Mouse (Mus musculus) cerebellum, adult 2 months (tissue): ENCODE data around the gene Pnck. TPM values are rescaled to one million over a fixed set of nuclear protein-coding genes. Genes with fewer than 3 reads are reported as not detected.

Experiments used
- DNase-seq, 2 experiments: peaks; one replicate each; pipeline ENCODE4 v3.0.0; 2021
- H3K27ac ChIP-seq: fragments of 200-500 bp; 2 replicates; pipeline ENCODE4 v1.5.1; 2012; ENCODE audit warnings: low read length, control low read depth, inconsistent platforms; ENCODE audit not compliant: insufficient read depth
- H3K27me3 ChIP-seq: fragments of 200-500 bp; 2 replicates; pipeline ENCODE4 v1.6.1; 2012; ENCODE audit warnings: inconsistent platforms, mild to moderate bottlenecking, low read length, moderate library complexity; ENCODE audit not compliant: control insufficient read depth, insufficient read depth
- H3K4me1 ChIP-seq: fragments of 200-500 bp; 2 replicates; pipeline ENCODE4 v1.6.1; 2011; ENCODE audit warnings: low read length; ENCODE audit not compliant: control insufficient read depth, insufficient read depth
- H3K4me3 ChIP-seq: fragments of 200-500 bp; replicated peaks from 2 replicates; pipeline ENCODE3; 2011; ENCODE audit warnings: mild to moderate bottlenecking, low read depth, low read length, control low read depth; ENCODE audit not compliant: insufficient read depth
- CTCF ChIP-seq: fragments of 200-500 bp; IDR thresholded peaks from 2 replicates; pipeline ENCODE4 v1.5.1; 2011; ENCODE audit warnings: low read depth, mild to moderate bottlenecking, control low read depth, low read length, moderate library complexity, borderline replicate concordance; ENCODE audit not compliant: insufficient read depth
- POLR2A ChIP-seq: fragments of 200-500 bp; IDR thresholded peaks from 2 replicates; pipeline ENCODE4 v1.6.1; 2011; ENCODE audit warnings: low read length, control low read depth, borderline replicate concordance; ENCODE audit not compliant: insufficient read depth
- WGBS: fragments of 180-500 bp; shearing (Covaris S2); methylation state at CpG from one replicate; pipeline ENCODE4 v1.1.7; 2018; 5-methylcytosine and 5-hydroxymethylcytosine counted together
- polyA plus RNA-seq: library from polyadenylated mRNA; depleted of rRNA; stranded (reverse); fragments of >200 nt; gene quantifications from 2 replicates; pipeline ENCODE4 v1.2.3, GENCODE M21; 2012; rRNA removed

The Pnck gene
- polyA plus RNA-seq, 1 experiment: 92.0 TPM

- H3K27me3 ChIP-seq: no peaks in the 10 kb centered on the region
- peaks cover 3% of the 10 kb centered on the region; the same call in 1 of the 2 replicates for H3K4me1 ChIP-seq
- H3K27ac ChIP-seq: no peak overlapping the region
- no peak for DNase-seq
- TF ChIP-seq POLR2A (no peak), CTCF (no peak)
- no peak overlapping the region for H3K4me3 ChIP-seq
- 33% methylated on average over 18 of the region's 19 CpGs for WGBS
Observed at GRCm38 (mm10) chrX:73635425-73635824, 24.5 kb downstream of the Pnck start.

GRCm38 (mm10) chrX:73626981-73627380, 32.9 kb downstream of the Pnck start:
- H3K4me1 ChIP-seq: no peaks in the 10 kb centered on the region; the same call in 1 of the 2 replicates
- H3K4me3 ChIP-seq: no peak overlapping the region
- H3K27me3 ChIP-seq: no peaks in the 10 kb centered on the region
- no peak overlapping the region; the same call in 1 of the 2 replicates for H3K27ac ChIP-seq
- peak; percentile 26 to 36 for DNase-seq
- TF ChIP-seq POLR2A (no peak), CTCF (no peak)

- no peaks in the 10 kb centered on the region for H3K4me1 ChIP-seq
- 92% methylated on average over 2 of the region's 2 CpGs for WGBS
- H3K27ac ChIP-seq: no peak overlapping the region
- H3K4me3 ChIP-seq: no peak overlapping the region
- no peak for DNase-seq
- no peaks in the 10 kb centered on the region for H3K27me3 ChIP-seq
- TF ChIP-seq POLR2A: no peak
- no peak for TF ChIP-seq CTCF
Observed at GRCm38 (mm10) chrX:73619890-73620289, 40.0 kb downstream of the Pnck start.

GRCm38 (mm10) chrX:73619401-73619800, 40.5 kb downstream of the Pnck start:
- H3K27me3 ChIP-seq: no peaks in the 10 kb centered on the region
- DNase-seq: no peak
- no peak overlapping the region for H3K4me3 ChIP-seq
- TF ChIP-seq CTCF (no peak), POLR2A (no peak)
- no peak overlapping the region for H3K27ac ChIP-seq
- no peaks in the 10 kb centered on the region for H3K4me1 ChIP-seq

GRCm38 (mm10) chrX:73615876-73616275, 44.0 kb downstream of the Pnck start:
- Histone ChIP-seq H3K27me3 (no peaks in the 10 kb centered on the region), H3K4me3 (no peak overlapping the region), H3K27ac (no peak overlapping the region), H3K4me1 (no peaks in the 10 kb centered on the region)
- no peak for TF ChIP-seq CTCF
- no peak for TF ChIP-seq POLR2A
- 90% methylated on average over 1 of the region's 1 CpGs for WGBS
- DNase-seq: no peak

GRCm38 (mm10) chrX:73613665-73614064, 46.3 kb downstream of the Pnck start:
- Histone ChIP-seq H3K27me3 (no peaks in the 10 kb centered on the region), H3K27ac (no peak overlapping the region), H3K4me3 (no peak overlapping the region), H3K4me1 (no peaks in the 10 kb centered on the region)
- no peak for DNase-seq
- WGBS: 78% methylated on average over 4 of the region's 4 CpGs
- TF ChIP-seq CTCF: no peak
- TF ChIP-seq POLR2A: no peak

Other genes with a start within 250 kb of the Pnck start
- gene Zfp92, start 249.0 kb downstream of the Pnck start, polyA plus RNA-seq: 0.55 and 0.61 TPM in 2 replicates
- gene Trex2, start 224.8 kb downstream of the Pnck start, polyA plus RNA-seq: 0.14 TPM in 1 of 2 replicates, not detected in the other
- 18.6 and 18.7 TPM in 2 replicates for gene Haus7, start 201.1 kb downstream of the Pnck start, polyA plus RNA-seq
- 14.2 and 17.2 TPM in 2 replicates for gene Bgn, start 176.5 kb downstream of the Pnck start, polyA plus RNA-seq
- 113 and 144 TPM in 2 replicates for gene Atp2b3, start 157.0 kb downstream of the Pnck start, polyA plus RNA-seq
- gene Dusp9, start 20.7 kb downstream of the Pnck start, polyA plus RNA-seq: 0.43 and 0.52 TPM in 2 replicates
- 165 and 166 TPM in 2 replicates for gene Slc6a8, start 13.0 kb upstream of the Pnck start, polyA plus RNA-seq
- gene Bcap31, start 56.1 kb upstream of the Pnck start, polyA plus RNA-seq: 115 and 127 TPM in 2 replicates
- gene Abcd1, start 56.5 kb upstream of the Pnck start, polyA plus RNA-seq: 14.7 and 15.1 TPM in 2 replicates
- 27.7 and 32.5 TPM in 2 replicates for gene Plxnb3, start 97.0 kb upstream of the Pnck start, polyA plus RNA-seq
- 14.2 and 17.3 TPM in 2 replicates for gene Srpk3, start 114.3 kb upstream of the Pnck start, polyA plus RNA-seq
- 811 and 886 TPM in 2 replicates for gene Idh3g, start 126.8 kb upstream of the Pnck start, polyA plus RNA-seq
- gene Ssr4, start 126.9 kb upstream of the Pnck start, polyA plus RNA-seq: 161 and 176 TPM in 2 replicates
- 54.6 and 56.6 TPM in 2 replicates for gene Pdzd4, start 164.9 kb upstream of the Pnck start, polyA plus RNA-seq
- 0.16 and 0.41 TPM in 2 replicates for gene Avpr2, start 232.0 kb upstream of the Pnck start, polyA plus RNA-seq
- gene L1cam, start 236.0 kb upstream of the Pnck start, polyA plus RNA-seq: 97.0 and 98.1 TPM in 2 replicates